Mouse (Mus musculus) heart, adult 9 months (tissue): ENCODE results near the gene Treml1.
"Not testable (repeated sequence)": the region's sequence is repeated elsewhere in the genome, so short reads cannot be mapped to it uniquely, and the experiment has no call there.

ENCODE experiments used
- DNase-seq, 2 experiments: peaks; one replicate each; pipeline ENCODE4 v3.0.0; 2022; ENCODE audit warnings: low spot score in 2 of 2

The Treml1 gene

DNA sequence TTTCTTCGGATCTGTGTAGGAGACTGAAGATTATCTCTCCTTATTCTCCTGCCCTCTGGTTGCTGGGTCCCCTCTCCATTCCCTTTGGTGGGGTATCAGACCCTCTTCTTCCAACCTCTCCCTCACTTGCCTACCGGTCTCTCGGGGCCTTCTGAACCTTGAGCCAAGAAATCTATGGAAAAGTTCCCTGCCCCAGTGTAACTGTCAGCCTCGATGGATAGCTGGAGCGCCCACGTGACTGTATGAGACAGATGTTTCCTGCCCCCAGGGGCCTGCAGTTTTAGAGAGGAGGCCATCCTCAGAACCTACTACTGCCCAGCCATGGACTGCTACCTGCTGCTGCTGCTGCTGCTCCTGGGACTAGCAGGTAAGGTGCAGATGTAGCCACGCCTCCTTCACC, at the start of gene Treml1:
TSS of gene Treml1 (plus strand) at position 301 of the 400 bp plus-strand sequence.
- no peak for DNase-seq

DNA sequence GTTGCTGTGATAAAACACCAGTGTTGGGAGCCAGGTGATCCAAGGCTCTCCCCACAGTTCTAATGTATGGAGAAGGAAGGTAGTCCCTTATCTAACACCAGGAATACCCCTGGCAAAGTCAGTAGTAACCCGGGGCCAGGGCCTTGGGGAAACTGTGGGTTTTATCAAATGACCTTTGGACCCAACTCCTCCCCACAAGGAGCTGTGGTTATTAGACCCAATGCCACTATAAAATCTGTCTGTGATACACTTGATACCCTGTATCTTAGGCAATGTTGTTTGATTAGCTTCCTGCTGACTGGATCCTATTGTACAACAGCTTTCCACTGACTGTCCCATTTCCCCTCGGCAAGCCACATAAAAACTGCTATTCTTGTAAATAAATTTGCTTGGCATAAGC, 47.6 kb upstream of the Treml1 start:
- DNase-seq, result no peak

DNA sequence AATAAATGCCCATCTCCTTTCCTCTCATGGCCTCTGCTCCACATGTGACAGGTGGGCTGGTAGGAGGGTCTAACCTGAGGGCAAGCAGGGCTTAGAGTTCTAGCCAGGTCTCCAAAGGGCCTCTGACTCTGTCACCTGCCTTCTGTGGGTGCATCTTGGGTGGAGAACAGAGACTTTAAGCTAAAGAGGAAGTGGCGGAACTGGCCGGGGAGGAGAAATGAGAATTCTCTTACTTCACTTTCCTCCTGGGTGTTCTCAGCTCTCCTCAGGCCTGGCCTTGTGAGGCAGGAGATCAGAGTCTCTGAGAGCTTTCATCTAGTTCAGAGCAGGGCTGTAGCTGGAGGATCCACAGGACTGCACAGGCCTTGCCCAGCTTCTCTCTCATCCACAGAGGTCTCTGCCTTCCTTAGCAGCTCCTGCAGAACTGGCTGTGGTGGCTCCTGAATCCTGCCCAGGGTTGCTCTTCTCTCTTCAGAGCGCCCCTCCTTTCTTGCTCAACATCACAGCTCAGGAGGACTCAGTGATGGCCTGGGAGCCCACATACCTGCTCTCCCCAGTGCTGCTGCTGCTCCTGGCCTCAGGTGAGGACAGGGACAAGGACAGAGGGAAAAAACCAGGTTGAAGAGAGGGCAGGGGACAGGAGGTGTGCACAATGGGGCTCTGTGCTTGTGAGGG, 43.7 kb upstream of the Treml1 start, which contains the start of gene B430306N03Rik:
TSS of gene B430306N03Rik (plus strand) at position 237 of the 675 bp plus-strand sequence.
- DNase-seq, result peak in 1 of 2 experiments; percentile 19

DNA sequence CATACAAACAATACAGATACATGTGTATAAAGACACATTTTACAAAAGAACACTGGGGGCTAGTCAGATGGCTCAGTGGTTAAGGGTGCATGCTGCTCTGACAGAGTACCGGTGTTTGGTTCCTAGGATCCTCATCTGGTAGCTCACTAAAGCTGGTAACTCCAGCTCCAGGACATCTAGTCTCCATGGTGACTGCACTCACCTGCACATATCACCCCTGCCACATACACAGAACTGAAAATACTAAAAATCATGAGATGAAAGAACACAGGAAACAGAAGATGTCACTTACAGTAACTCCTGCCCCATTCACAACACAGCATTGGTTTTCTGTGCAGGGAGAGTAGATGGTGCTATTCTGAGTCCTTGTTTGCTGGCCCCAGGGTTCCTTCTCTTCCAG, 41.0 kb upstream of the Treml1 start:
- no peak for DNase-seq

DNA sequence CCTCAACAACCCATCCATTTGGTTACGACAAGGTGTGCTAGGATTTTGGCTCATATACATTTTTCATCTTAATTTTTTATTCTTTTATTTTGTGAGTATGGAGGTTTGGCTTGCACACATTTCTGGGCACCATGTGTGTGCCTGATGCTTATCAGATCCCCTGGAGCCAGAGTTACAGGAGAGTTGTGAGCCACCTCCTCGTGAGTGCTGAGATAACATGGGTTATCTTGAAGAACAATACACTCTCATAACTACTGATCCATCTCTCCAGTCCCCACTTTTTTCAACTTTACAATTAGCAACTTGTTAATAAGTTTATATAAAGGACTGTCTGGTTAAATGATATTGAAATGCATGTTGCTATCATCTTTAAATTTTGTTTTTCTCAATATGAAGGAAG, 38.4 kb upstream of the Treml1 start:
- no peak for DNase-seq

DNA sequence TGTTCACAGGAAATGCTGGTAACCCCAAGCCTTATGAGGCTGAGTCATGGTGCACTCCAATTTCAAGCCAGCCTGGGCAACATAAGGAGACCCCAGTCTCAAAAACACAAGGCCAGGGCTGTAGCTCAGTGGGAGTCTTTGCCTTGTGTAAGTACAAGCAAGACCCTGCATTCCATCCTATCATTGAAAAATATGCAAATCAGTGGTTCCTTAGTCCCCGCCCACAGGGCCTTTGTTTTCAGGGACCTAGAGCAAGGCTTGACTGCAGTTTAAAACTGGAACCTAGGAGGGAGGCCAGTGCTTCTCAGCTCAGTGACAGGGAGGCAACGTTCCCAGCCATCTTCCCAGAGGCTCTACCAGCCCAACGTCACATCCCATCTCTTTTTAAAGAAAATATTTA, 36.5 kb upstream of the Treml1 start:
- no peak for DNase-seq

DNA sequence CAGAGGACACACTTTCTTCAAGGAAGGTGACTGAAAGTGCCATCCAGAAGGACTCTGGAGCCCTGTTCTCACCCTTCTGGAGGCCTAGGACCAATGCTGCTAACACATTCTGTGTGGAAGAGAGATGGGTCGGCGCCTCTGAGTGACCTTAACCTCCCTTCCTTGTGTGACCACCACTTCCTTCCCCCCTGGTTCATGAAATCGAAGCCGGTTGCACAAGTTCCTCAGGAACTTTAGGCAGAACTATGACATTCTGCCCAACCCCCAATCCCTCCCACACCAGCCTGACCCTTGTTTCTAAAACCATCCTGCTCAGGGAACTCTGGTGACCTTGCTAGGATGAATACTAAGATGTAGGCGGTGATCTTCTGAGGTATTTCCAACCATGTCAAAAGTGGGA, 35.5 kb upstream of the Treml1 start:
- peak in 1 of 2 experiments; percentile 19 for DNase-seq

DNA sequence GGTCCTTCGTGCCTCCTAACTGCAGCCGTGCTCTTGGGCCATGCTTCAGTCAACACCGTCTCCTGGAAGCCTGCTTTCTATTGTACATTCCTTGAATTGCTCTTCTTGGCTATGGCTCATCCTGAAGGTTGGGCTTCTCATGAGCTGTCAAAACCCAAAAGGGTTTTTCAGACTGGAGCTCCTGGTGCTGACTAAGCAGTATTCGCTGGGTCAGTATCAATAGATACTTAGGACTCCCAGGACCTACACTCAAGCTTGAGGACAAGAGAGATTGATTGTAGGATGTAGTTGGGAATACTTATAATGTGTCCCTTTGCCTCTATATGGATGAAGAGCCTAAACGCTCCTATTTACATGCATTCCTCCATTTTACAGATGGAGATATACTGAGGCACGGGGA, 34.6 kb upstream of the Treml1 start:
- DNase-seq, result no peak

DNA sequence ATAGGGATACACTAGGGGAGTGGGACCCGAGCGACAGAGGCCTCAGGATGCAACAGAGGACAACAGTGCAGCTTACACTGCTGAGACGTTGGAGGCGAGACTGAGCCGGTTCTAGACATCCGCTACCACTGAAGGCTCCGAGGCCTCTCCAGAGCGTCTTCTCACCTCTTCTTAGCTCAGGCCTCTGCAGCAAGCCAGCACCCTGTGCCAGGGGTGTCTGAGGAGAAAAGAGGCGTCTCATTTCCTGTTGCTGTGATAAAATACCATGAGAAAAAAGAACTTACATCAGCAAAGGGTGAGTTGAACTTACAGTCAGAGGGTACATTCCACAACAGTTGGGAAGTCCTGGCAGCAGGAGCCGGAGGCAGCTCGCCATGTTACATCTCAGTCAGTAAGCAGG, 34.1 kb upstream of the Treml1 start:
- DNase-seq, result no peak

DNA sequence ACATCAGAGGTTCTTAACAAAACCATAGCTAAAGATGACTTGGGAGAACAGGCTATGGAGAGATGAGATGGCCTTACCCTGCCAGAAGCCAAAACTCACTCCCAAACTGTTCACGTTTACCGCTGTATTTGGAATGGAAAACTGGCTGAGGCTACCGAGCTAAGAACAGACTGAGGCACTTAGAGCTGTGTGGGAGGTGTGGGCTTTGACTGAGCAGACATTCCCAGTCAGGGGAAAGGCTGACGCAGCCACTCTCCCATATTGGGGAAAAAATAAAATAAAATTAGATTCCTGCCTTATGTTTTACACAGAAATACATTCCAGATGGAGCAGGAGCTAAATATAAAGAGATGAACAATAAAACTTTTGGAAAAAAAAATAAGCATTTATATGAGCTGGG, 33.1 kb upstream of the Treml1 start:
- DNase-seq, result no peak

DNA sequence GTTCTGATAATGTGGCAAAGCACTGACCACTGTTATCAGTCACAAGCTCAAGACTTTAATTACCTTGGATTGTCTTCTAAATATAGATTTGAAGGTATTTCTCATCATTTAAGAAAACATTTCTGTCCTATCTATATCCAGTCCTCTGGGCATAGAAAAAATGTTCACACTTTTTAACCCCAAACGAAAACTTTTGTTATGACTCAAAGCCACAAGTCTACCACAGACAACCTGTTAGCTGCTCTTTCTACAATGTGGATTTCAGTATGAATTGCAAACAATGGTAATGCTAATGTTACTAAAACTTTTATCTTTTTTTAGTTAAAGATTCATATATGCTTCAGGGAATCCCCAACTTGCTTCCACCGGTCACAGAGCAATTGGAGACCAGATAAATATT, 27.2 kb upstream of the Treml1 start:
- DNase-seq, result no peak

DNA sequence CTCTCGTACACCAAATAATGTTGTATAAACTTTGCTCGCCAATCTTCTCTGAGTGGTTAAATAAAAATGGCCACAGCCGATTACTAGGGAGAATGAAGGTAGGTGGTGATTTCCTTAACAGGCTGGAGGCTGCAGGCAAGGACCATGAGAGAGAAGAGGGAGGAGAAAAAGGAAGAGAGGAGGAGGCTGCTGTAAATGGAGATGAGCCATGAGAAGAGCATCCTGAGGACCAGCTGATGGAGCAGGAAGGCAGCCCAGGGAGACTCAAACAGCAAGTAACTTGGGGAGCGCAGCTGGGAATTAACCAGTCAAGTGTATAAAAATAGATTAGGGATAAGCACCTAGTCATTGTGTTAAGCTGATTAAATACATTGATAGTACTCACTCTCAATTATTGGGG, 25.5 kb upstream of the Treml1 start:
- DNase-seq, result no peak

DNA sequence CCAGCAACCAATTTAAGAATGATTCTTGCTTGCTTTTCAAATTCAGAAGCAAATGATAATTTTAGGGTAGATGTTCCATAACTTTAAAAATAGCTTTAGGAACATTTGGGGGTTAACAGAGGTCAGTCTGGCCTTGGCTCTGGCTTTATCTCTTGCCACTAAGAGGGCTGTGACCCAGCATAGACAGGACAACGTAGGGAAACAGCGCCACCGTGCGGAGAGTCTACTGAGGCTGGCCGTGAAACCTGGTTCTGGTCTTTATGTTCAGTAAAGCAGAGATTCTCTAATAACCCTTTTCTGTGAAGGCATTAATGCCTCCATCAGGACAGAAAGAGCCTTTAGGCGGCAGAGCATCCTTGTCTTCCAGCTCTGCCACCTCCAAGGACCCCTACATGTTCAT, 22.9 kb upstream of the Treml1 start:
- DNase-seq, result peak; percentile 53 to 76

DNA sequence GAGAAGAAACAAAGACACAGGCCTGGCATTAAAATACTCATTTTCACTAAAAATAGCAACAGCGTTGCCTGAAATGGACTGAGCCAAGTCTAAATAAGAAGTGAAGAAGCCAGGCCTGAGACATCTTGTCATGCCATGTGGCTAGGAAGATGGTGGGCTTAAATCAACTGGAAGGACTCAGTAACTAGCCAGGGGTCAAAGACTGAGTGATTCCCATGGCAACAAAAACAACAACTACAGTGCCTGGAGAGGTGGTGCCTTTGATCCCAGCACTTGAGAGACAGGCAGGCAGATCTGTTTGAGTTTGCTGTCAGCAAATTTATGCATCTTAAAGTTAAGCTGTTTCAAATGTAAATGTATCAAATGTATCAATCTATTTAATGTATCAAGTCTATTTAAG, 19.4 kb upstream of the Treml1 start:
- no peak for DNase-seq

DNA sequence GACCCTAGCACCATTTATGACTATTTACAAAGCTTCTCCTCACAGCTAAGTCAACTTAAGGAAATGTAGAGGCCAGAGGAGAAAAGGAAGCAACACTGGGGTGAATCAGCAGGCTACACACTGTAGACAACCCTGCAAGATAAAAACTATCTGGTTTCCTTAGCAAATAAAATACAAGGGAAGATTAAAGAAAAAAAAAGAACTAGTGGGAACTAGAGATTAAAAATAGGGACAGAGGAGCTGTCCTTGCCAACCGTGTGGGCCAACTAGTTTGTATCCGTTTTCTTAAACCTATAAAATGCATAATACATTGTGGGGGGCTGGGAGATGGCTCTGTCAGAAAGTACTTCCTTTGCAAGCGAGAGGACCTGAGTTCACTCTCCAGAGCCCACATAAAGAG, 17.8 kb upstream of the Treml1 start:
- DNase-seq, result no peak

DNA sequence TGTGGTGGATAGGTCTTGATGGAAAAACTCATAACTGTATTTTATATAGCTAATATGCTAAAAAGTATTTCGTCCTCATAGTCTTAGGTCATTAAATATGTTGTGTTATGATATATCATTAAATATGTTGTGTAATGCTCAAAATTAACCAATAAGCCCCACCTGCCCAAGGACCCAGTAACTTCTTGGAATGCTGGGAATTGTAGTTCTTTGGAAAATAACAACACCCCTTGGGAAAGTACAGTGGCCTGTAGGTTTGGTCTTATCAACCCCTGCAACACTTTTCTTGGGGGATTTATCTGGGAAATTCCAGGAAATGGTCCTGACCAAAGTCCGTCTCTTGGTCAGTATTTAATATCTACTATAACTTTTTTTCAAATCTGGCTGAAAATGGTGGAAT, 16.7 kb upstream of the Treml1 start:
- DNase-seq, result no peak

DNA sequence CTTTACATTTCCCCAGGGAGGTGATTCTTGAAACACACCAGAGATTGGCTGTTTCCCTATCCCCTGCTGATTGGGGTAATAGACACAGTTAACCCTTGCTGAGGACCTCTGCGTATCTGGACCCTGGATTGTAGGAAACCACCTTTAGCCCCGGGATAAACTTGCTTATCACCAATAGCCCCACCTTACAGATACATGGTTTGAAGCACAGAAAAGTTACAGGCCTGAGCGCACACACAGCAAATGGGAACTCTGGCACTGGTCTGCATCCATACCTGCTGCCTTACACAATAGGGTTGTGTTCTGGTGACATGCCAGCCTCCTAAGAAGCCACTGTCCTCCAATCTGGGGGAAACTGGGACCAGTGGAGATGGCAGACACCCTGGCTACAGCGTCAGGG, 13.9 kb upstream of the Treml1 start:
- DNase-seq, result no peak

DNA sequence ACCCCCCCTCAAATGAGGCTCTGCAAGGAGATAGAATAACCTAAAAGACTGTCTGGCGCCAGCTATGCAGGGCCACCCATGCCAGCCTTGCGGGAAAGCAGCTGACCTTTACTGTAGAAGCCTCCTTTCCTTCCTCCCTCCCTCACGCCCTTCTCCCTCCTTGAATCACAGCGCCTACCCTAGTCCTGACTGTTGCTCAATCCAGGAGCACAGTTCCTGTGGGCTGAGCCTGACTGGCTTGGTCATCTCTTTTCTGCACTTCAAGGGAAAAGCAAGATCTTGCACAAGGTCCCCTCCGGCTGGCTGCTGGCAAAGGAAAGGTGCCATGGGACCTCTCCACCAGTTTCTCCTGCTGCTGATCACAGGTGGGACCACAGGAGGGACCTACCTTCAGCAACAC, 13.5 kb upstream of the Treml1 start, which contains the start of gene Trem2:
TSS of gene Trem2 (plus strand) at position 171 of the 400 bp plus-strand sequence.
- peak in 1 of 2 experiments; percentile 30 for DNase-seq

DNA sequence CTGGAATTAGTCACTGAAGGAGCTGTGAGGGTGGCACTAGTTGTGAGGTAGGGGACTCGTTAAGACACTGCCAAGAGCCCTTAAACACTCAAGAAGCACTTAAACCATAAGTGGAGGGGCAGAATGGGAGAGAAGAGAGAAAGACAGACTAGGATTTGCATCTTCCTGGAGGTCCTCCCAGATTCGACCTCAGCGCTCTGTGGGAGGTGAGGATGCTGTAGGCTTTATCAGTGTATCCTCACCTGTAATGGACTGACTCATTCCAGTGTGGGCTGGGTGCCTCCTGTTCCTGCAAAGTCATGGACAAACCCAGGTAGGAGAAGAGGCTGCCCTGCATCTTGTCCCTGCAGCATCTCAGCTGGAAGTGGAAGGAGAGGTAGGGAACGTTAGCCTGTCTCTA, 12.9 kb upstream of the Treml1 start:
- DNase-seq, result no peak

DNA sequence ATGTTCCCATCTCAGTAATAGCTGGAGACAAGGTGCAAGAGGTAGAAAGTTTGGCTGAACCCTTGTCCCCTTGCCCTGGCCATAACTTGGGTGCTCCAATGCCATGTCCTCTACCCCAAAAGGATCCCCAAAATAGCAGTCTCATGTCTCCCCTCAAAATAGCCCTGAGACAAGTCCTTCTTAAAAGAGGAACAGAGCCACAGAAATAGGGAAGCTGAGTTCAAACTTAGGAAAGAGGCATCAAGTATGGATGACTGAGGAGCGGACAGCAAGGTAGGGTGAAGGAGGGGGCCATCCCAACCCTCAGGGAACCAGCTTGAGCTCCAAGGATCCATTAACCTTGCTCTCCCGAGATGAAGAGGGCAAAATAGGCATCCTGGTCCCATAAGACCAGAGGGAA, 12.4 kb upstream of the Treml1 start:
- peak in 1 of 2 experiments; percentile 22 for DNase-seq

DNA sequence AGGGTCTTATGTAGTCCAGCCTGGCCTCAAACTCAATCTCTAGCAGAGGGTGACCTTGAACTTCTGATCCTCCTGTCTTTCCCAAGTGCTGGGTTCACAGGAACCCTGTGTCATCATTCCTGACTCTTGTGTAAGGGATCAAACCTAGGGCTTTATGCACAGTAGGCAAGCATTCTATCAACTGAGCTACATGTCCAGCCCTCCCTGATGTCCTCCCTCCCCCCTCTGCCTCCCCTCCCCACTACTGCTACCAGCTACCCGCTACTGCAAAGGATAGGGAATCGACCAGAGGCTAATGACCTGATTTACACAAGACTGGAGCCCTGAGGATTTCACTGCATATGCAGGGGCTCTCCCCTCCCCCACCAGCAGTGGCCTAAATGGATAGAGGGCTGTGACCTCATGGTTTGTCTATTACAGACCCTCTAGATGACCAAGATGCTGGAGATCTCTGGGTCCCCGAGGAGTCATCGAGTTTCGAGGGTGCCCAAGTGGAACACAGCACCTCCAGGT, 9.0 kb upstream of the Treml1 start:
- DNase-seq, result no peak

DNA sequence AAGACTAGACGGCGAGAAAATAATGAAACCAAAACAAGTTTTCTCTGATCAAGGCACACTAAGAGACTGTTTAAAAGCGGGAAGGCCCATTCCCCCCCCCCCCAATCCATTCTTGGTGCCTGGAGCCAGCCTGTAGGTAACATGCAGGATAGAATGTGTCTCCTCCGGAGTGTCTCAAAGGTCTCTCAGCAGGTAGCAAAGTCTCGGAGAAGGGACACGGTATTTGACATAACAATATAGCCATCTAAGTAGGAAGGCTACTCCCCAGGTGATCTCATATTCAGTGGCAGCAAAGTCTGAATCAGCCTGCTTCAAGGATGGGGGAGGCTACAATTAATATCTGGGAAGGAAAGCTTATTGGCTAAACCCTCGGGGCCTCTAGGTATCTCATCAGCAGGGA, 6.7 kb upstream of the Treml1 start:
- not testable (repeated sequence) for DNase-seq

DNA sequence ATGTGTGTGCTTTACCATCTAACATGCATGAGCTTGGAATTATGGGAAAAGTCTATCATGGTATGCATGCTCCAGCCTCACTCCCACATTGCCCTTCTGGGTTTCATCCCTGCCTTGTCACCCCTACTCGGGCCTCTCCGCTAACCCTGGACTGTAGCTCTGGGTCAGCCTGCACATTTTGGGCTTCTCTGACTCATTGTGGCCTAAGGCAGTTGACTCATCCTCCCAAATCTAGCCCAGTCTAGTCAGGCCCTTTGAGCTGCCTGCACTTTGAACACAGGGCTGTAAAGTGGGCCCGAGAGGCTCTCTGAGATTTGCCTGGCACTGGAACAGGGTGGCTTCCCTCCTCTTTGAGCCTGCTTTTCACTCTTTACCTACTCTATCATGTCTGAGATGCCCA, 3.9 kb upstream of the Treml1 start:
- DNase-seq, result no peak

DNA sequence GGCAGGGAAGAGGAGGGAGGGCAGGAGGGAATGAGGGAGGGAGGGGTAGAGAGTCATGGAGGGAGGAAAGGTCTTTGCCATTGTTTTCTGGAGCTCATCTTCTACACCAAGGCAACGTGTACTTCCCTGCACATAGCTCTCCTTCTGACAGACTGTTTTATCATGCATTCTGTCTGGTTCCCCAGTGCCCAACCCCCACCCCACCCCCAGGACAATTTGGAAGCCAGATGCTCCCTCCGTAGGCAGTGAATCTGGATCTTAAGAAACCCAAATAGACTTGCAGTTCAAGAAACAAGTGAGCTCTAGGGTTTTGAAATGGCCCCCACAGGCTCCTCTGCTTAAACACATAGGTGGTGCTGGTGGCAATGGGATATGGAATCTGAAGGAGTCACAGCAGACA, 1.8 kb upstream of the Treml1 start:
- DNase-seq, result no peak
